In genomic region chr6:125051237-125051636, GRCm38 (mm10) we compare ENCODE assay signal across 10 mouse cellular contexts. TPM values are rescaled to one million over a fixed set of nuclear protein-coding genes. Genes with fewer than 3 reads are reported as not detected.
A peak's percentile ranks its signal among the peaks of the same experiment; 100 is the strongest.
DNase-seq lines count a peak whose midpoint lies in the region; ATAC-seq and TF ChIP-seq lines count a peak whose summit lies in the region.
"Had no signal": no experiment of that assay in that cellular context is flagged by ENCODE, and none has a peak within 500 bp of the region (broad histone marks: within the 10 kb centered on the region; RNA-seq: fewer than 3 reads in every experiment).

No protein-coding gene starts in this region.

- no peaks in the 10 kb centered on the region for H3K4me1 ChIP-seq in kidney, adult 2 months (ENCODE audit: control insufficient read depth, insufficient read depth, low read length)
- H3K4me1 ChIP-seq in E14TG2a.4 (replicated peaks; ENCODE audit: low read depth, low read length): peaks cover 61% of the 10 kb centered on the region
- H3K4me1 ChIP-seq: intestine, embryonic 15.5 days; midbrain, embryonic 13.5 days had no signal

- H3K4me3 ChIP-seq in kidney, adult 2 months (ENCODE audit: insufficient read depth, low read depth, low read length): no peak overlapping the region
- peak overlapping the region; percentile 20 for H3K4me3 ChIP-seq in E14TG2a.4 (replicated peaks; ENCODE audit: low read length)
- H3K4me3 ChIP-seq: intestine, embryonic 15.5 days; midbrain, embryonic 13.5 days had no signal

- no peak overlapping the region for H3K27ac ChIP-seq in kidney, adult 2 months (ENCODE audit: insufficient read depth, low read depth, low read length)
- H3K27ac ChIP-seq: intestine, embryonic 15.5 days; midbrain, embryonic 13.5 days had no signal

- no peaks in the 10 kb centered on the region for H3K9me3 ChIP-seq in E14TG2a.4 (ENCODE audit: low read length)
- H3K9me3 ChIP-seq: intestine, embryonic 15.5 days; midbrain, embryonic 13.5 days had no signal

- H3K36me3 ChIP-seq in kidney, adult 2 months (ENCODE audit: control insufficient read depth, insufficient read depth, low read length): no peaks in the 10 kb centered on the region
- H3K36me3 ChIP-seq in E14TG2a.4 (ENCODE audit: insufficient read depth, low read length): peaks cover 53% of the 10 kb centered on the region

- WGBS in kidney, adult 2 months: 72% methylated on average over 5 of the region's 5 CpGs

- TF ChIP-seq POLR2A in kidney, adult 2 months (IDR thresholded peaks at IDR 0.05; ENCODE audit: low read depth, low read length): no peak

- 0 out of 2 replicates have a peak, but pooled peaks have one; percentile 44 for ATAC-seq in megakaryocyte, adult 5-6 weeks (ENCODE audit: poor library complexity, severe bottlenecking)
- ATAC-seq: intestine, embryonic 15.5 days; midbrain, embryonic 13.5 days had no signal

- H3K27me3 ChIP-seq in kidney, adult 2 months (replicated peaks; ENCODE audit: control insufficient read depth, insufficient read depth, low read length): no peaks in the 10 kb centered on the region
- peaks cover 6% of the 10 kb centered on the region; the same call in 1 of the 2 replicates for H3K27me3 ChIP-seq in E14TG2a.4 (ENCODE audit: insufficient read depth, low read length)
- H3K27me3 ChIP-seq: intestine, embryonic 15.5 days; midbrain, embryonic 13.5 days had no signal

- DNase-seq in kidney, adult 2 months: no peak
- no peak for DNase-seq in kidney, postnatal 10 days
- peak; percentile 20 for DNase-seq in 3134 (ENCODE audit: extremely low read depth, insufficient read length, low spot score)
- no peak for DNase-seq in frontal cortex, postnatal 14 days (ENCODE audit: low spot score in 2 of 2)
- DNase-seq in layer of hippocampus, postnatal 36 days: no peak
- DNase-seq in frontal cortex, postnatal 36 days (ENCODE audit: low spot score in 2 of 2): no peak

- peak; percentile 38 for TF ChIP-seq CTCF in kidney, adult 2 months (conservative IDR thresholded peaks at IDR 0.05; ENCODE audit: insufficient read depth, insufficient read length, low read depth, low read length)
- TF ChIP-seq CTCF in E14TG2a.4 (conservative IDR thresholded peaks at IDR 0.05; ENCODE audit: low read length): peak; percentile 80

RNA-seq across cellular contexts. Expression of gene Acrbp, which starts 1.7 kb away (rescaled TPM):
- 14.3 and 18.9 TPM in 2 replicates for polyA plus RNA-seq in kidney, adult 2 months (2012; rRNA removed)
- total RNA-seq in megakaryocyte, adult 5-6 weeks (2015): 9.0 and 14.2 TPM in 2 replicates
- total RNA-seq in megakaryocyte, adult 5-6 weeks (2017): 3.4 and 8.8 TPM in 2 replicates
- total RNA-seq in layer of hippocampus, postnatal 36 days (2021): 10 to 100 TPM; 13.4 to 17.8 TPM

RNA-seq across cellular contexts. Expression of gene Ing4, which starts 11.7 kb away (rescaled TPM):
- 39.1 and 39.2 TPM in 2 replicates for polyA plus RNA-seq in kidney, adult 2 months (2012; rRNA removed)
- total RNA-seq in megakaryocyte, adult 5-6 weeks (2015): 33.0 and 35.7 TPM in 2 replicates
- total RNA-seq in megakaryocyte, adult 5-6 weeks (2017): 63.3 and 63.9 TPM in 2 replicates
- 10 to 100 TPM; 56.9 to 65.7 TPM for total RNA-seq in layer of hippocampus, postnatal 36 days (2021)

RNA-seq across cellular contexts. Expression of gene Lpar5, which starts 16.5 kb away (rescaled TPM):
- 2.9 and 3.5 TPM in 2 replicates for polyA plus RNA-seq in kidney, adult 2 months (2012; rRNA removed)
- total RNA-seq in megakaryocyte, adult 5-6 weeks (2015): 25.1 and 25.5 TPM in 2 replicates
- total RNA-seq in megakaryocyte, adult 5-6 weeks (2017): 27.6 and 30.0 TPM in 2 replicates
- total RNA-seq in layer of hippocampus, postnatal 36 days (2021): under 1 TPM; 0.53 to 0.75 TPM

RNA-seq across cellular contexts. Expression of gene Zfp384, which starts 42.3 kb away (rescaled TPM):
- 37.8 and 45.7 TPM in 2 replicates for polyA plus RNA-seq in kidney, adult 2 months (2012; rRNA removed)
- total RNA-seq in megakaryocyte, adult 5-6 weeks (2015): 67.0 and 70.0 TPM in 2 replicates
- 34.1 and 36.0 TPM in 2 replicates for total RNA-seq in megakaryocyte, adult 5-6 weeks (2017)
- total RNA-seq in layer of hippocampus, postnatal 36 days (2021): 10 to 100 TPM; 43.9 to 48.9 TPM

RNA-seq across cellular contexts. Expression of gene Chd4, which starts 44.5 kb away (rescaled TPM):
- 43.6 and 57.7 TPM in 2 replicates for polyA plus RNA-seq in kidney, adult 2 months (2012; rRNA removed)
- 64.9 and 75.9 TPM in 2 replicates for total RNA-seq in megakaryocyte, adult 5-6 weeks (2015)
- 282 and 336 TPM in 2 replicates for total RNA-seq in megakaryocyte, adult 5-6 weeks (2017)
- total RNA-seq in layer of hippocampus, postnatal 36 days (2021): 100 to 1,000 TPM; 172 to 173 TPM

Comparison
In these comparisons a context has a peak if more than half of its experiments do, and no peak if none do; other contexts are left out.
1. RNA of gene Lpar5, which starts 16.5 kb away (total RNA-seq): 25.1 to 30.0 TPM in megakaryocyte, adult 5-6 weeks; 0.53 to 0.75 TPM in layer of hippocampus, postnatal 36 days; every median in the first group is over 10 times any median in the second.